Mouse (Mus musculus) lung, postnatal 0 days (tissue): ENCODE results near the gene Spo11.

Experiments
- CTCF ChIP-seq: IDR thresholded peaks from 2 replicates; pipeline ENCODE4 v1.5.1; 2016; ENCODE audit warnings: antibody characterized with exemption, mild to moderate bottlenecking
- EP300 ChIP-seq: IDR thresholded peaks from 2 replicates; pipeline ENCODE4 v1.6.1; 2016; ENCODE audit warnings: antibody characterized with exemption, mild to moderate bottlenecking, control low read depth

DNA sequence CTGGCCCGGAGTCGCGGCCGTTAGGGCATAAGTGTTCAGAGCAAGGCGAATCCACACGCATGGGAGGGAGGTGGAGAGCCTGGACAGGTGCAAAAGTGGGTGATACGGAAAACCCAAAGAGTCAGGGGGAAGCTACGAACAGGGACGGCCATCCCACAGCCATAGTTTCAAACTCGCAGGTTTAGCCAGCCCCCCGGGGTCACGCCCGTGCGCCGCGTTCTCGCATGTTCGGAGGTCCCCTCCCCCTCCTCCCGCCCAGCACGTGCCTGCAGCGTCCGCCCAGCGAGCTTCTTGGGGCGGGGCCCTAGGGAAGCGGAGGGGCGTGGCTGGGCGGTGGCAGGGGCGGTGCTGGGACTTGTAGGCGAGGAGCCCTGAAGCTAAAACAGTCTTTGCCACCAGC lies 42.3 kb downstream of the Spo11 start:
- TF ChIP-seq CTCF (no peak), EP300 (no peak)
